In genomic region chr8:122341790-122342189, GRCm38 (mm10) we compare ENCODE assay signal across 30 mouse cellular contexts. TPM values are rescaled to one million over a fixed set of nuclear protein-coding genes. Genes with fewer than 3 reads are reported as not detected.
DNase-seq lines count a peak whose midpoint lies in the region; ATAC-seq and TF ChIP-seq lines count a peak whose summit lies in the region.
"Had no signal": no experiment of that assay in that cellular context is flagged by ENCODE, and none has a peak within 500 bp of the region (broad histone marks: within the 10 kb centered on the region; RNA-seq: fewer than 3 reads in every experiment).

No protein-coding gene starts in this region.

- no peak for TF ChIP-seq EP300 in MEL (IDR thresholded peaks at IDR 0.05; ENCODE audit: low read depth in 1 of 2, low read length in 2 of 2)

- no peak overlapping the region for H3K4me3 ChIP-seq in intestine, embryonic 16.5 days (ENCODE audit: low read length)
- H3K4me3 ChIP-seq in intestine, postnatal 0 days (ENCODE audit: low read depth, low read length), result no peak overlapping the region
- H3K4me3 ChIP-seq in megakaryocyte, embryonic 14.5 days (replicated peaks), result peak overlapping the region; percentile 74
- H3K4me3 ChIP-seq in MEL (ENCODE audit: control insufficient read depth in 1 of 2, insufficient read depth in 1 of 2, low read depth in 2 of 2, low read length in 2 of 2), result no peak overlapping the region
- no peak overlapping the region for H3K4me3 ChIP-seq in forebrain, embryonic 15.5 days
- H3K4me3 ChIP-seq: hindbrain, embryonic 13.5 days; layer of hippocampus, adult 2 months; midbrain, embryonic 12.5 days; neural tube, embryonic 12.5 days; stomach, embryonic 15.5 days had no signal

- H3K27ac ChIP-seq in intestine, embryonic 16.5 days (ENCODE audit: low read length), result no peak overlapping the region
- H3K27ac ChIP-seq in intestine, postnatal 0 days (ENCODE audit: low read depth, low read length), result no peak overlapping the region
- peak overlapping the region; percentile 92 for H3K27ac ChIP-seq in MEL (ENCODE audit: control insufficient read depth, low read depth, low read length)
- no peak overlapping the region for H3K27ac ChIP-seq in forebrain, embryonic 15.5 days (replicated peaks)
- H3K27ac ChIP-seq: hindbrain, embryonic 13.5 days; layer of hippocampus, adult 2 months; midbrain, embryonic 12.5 days; neural tube, embryonic 12.5 days; stomach, embryonic 15.5 days had no signal

- H3K79me2 ChIP-seq in MEL (ENCODE audit: control insufficient read depth, insufficient read depth, low read length, poor library complexity), result no peaks in the 10 kb centered on the region; the same call in 1 of the 2 replicates

- no peak for TF ChIP-seq CTCF in intestine, postnatal 0 days (IDR thresholded peaks at IDR 0.05; ENCODE audit: low read depth)
- no peak for TF ChIP-seq CTCF in MEL (IDR thresholded peaks at IDR 0.05 in 2 of 3, conservative IDR thresholded peaks at IDR 0.05 in 1 of 3; ENCODE audit: control insufficient read depth in 1 of 3, insufficient read depth in 1 of 3, low read depth in 2 of 3, low read length in 3 of 3, poor library complexity in 1 of 3, severe bottlenecking in 1 of 3)

- TF ChIP-seq RAD21 in MEL (IDR thresholded peaks at IDR 0.05; ENCODE audit: low read depth, low read length), result no peak

- H3K9me3 ChIP-seq in intestine, embryonic 16.5 days (ENCODE audit: control insufficient read depth, low read length), result no peaks in the 10 kb centered on the region
- no peaks in the 10 kb centered on the region for H3K9me3 ChIP-seq in intestine, postnatal 0 days (ENCODE audit: control insufficient read depth)
- H3K9me3 ChIP-seq in megakaryocyte, embryonic 14.5 days, result no peaks in the 10 kb centered on the region
- H3K9me3 ChIP-seq in MEL (replicated peaks; ENCODE audit: insufficient read depth, low read length), result no peaks in the 10 kb centered on the region
- H3K9me3 ChIP-seq in forebrain, embryonic 15.5 days, result no peaks in the 10 kb centered on the region
- H3K9me3 ChIP-seq: hindbrain, embryonic 13.5 days; midbrain, embryonic 12.5 days; neural tube, embryonic 12.5 days; stomach, embryonic 15.5 days had no signal

- no peak overlapping the region for H3K4me2 ChIP-seq in intestine, embryonic 16.5 days (ENCODE audit: low read depth, low read length)
- H3K4me2 ChIP-seq in intestine, postnatal 0 days (replicated peaks; ENCODE audit: low read depth), result no peak overlapping the region
- H3K4me2 ChIP-seq in forebrain, embryonic 15.5 days (replicated peaks), result no peak overlapping the region
- H3K4me2 ChIP-seq: hindbrain, embryonic 13.5 days; midbrain, embryonic 12.5 days; neural tube, embryonic 12.5 days; stomach, embryonic 15.5 days had no signal

- DNase-seq in MEL (ENCODE audit: low read depth, low spot score), result peak; percentile 37
- no peak for DNase-seq in layer of hippocampus, postnatal 36 days
- DNase-seq: adrenal gland, postnatal 10 days; B cell, adult 2 months; cerebellum, adult 18-20 months; forebrain, postnatal 0 days; gastrocnemius, postnatal 14 days; heart, adult 11 months; heart, postnatal 36 days; kidney, adult 8-10 months; kidney, postnatal 25 days; lung, postnatal 4 days; thymus, postnatal 36 days had no signal

- H3K27me3 ChIP-seq in intestine, embryonic 16.5 days (replicated peaks; ENCODE audit: control insufficient read depth, insufficient read depth, low read length), result peaks cover 7% of the 10 kb centered on the region; the same call in 1 of the 2 replicates
- no peaks in the 10 kb centered on the region for H3K27me3 ChIP-seq in intestine, postnatal 0 days (replicated peaks; ENCODE audit: control insufficient read depth, insufficient read depth, low read length)
- H3K27me3 ChIP-seq in megakaryocyte, embryonic 14.5 days (replicated peaks), result no peaks in the 10 kb centered on the region
- H3K27me3 ChIP-seq in MEL (ENCODE audit: control insufficient read depth in 1 of 2, insufficient read depth in 2 of 2, low read length in 2 of 2), result no peaks in the 10 kb centered on the region
- H3K27me3 ChIP-seq in forebrain, embryonic 15.5 days, result peaks cover 58% of the 10 kb centered on the region

- TF ChIP-seq POLR2A in MEL (IDR thresholded peaks at IDR 0.05; ENCODE audit: control insufficient read depth in 1 of 2, insufficient read depth in 1 of 2, low read depth in 1 of 2, low read length in 2 of 2, poor library complexity in 1 of 2), result no peak

- 76% methylated on average over 6 of the region's 6 CpGs for WGBS in intestine, embryonic 16.5 days
- WGBS in intestine, postnatal 0 days, result 71% methylated on average over 6 of the region's 6 CpGs
- WGBS in forebrain, embryonic 15.5 days, result 87% methylated on average over 6 of the region's 6 CpGs

- H3K9ac ChIP-seq in intestine, embryonic 16.5 days (ENCODE audit: low read depth, low read length), result no peak overlapping the region
- no peak overlapping the region for H3K9ac ChIP-seq in intestine, postnatal 0 days (ENCODE audit: low read depth, low read length)
- H3K9ac ChIP-seq in MEL (ENCODE audit: control insufficient read depth, low read depth, low read length, poor library complexity, severe bottlenecking), result no peak overlapping the region; the same call in 1 of the 2 replicates
- no peak overlapping the region for H3K9ac ChIP-seq in forebrain, embryonic 15.5 days (replicated peaks)
- H3K9ac ChIP-seq: forebrain, postnatal 0 days; hindbrain, embryonic 13.5 days; midbrain, embryonic 12.5 days; neural tube, embryonic 12.5 days; stomach, embryonic 15.5 days had no signal

- 0 out of 2 replicates have a peak, but pooled peaks have one; percentile 11 for ATAC-seq in intestine, embryonic 16.5 days
- ATAC-seq in intestine, postnatal 0 days, result no peak
- no peak for ATAC-seq in megakaryocyte, adult 5-6 weeks (ENCODE audit: poor library complexity, severe bottlenecking)
- peak; percentile 3; the same call in 1 of the 2 replicates for ATAC-seq in megakaryocyte progenitor cell, adult 5-6 weeks (replicated peaks; ENCODE audit: poor library complexity)
- ATAC-seq in forebrain, embryonic 15.5 days (replicated peaks), result no peak
- ATAC-seq: forebrain, postnatal 0 days; inflammation-experienced regulatory T-cells, adult 6 months had no signal

- H3K36me3 ChIP-seq in intestine, embryonic 16.5 days (ENCODE audit: control insufficient read depth, insufficient read depth, low read length), result peaks cover 4% of the 10 kb centered on the region; the same call in 1 of the 2 replicates
- peaks cover 22% of the 10 kb centered on the region for H3K36me3 ChIP-seq in intestine, postnatal 0 days (ENCODE audit: control insufficient read depth, insufficient read depth)
- peaks cover 53% of the 10 kb centered on the region for H3K36me3 ChIP-seq in megakaryocyte, embryonic 14.5 days (replicated peaks; ENCODE audit: low read length)
- peaks cover 0 to 15% of the 10 kb centered on the region in 2 experiments; a peak in 2 of 4 replicates for H3K36me3 ChIP-seq in MEL (ENCODE audit: control insufficient read depth in 1 of 2, insufficient read depth in 2 of 2, low read length in 2 of 2)
- no peaks in the 10 kb centered on the region for H3K36me3 ChIP-seq in forebrain, embryonic 15.5 days
- H3K36me3 ChIP-seq: hindbrain, embryonic 13.5 days; midbrain, embryonic 12.5 days; neural tube, embryonic 12.5 days had no signal

- H3K4me1 ChIP-seq in intestine, embryonic 16.5 days (ENCODE audit: control insufficient read depth, insufficient read depth, low read length), result peaks cover 22% of the 10 kb centered on the region
- peaks cover 4% of the 10 kb centered on the region; the same call in 1 of the 2 replicates for H3K4me1 ChIP-seq in intestine, postnatal 0 days (replicated peaks; ENCODE audit: control insufficient read depth, insufficient read depth, low read length)
- peaks cover 100% of the 10 kb centered on the region for H3K4me1 ChIP-seq in megakaryocyte, embryonic 14.5 days
- peaks cover 0 to 47% of the 10 kb centered on the region in 2 experiments; a peak in 3 of 4 replicates for H3K4me1 ChIP-seq in MEL (ENCODE audit: control insufficient read depth in 1 of 2, insufficient read depth in 2 of 2, low read length in 2 of 2)
- peaks cover 20% of the 10 kb centered on the region for H3K4me1 ChIP-seq in forebrain, embryonic 15.5 days

RNA-seq across cellular contexts. Expression of gene Trhr2, which starts 18.8 kb away (rescaled TPM):
- not detected in 2 replicates for polyA plus RNA-seq in intestine, embryonic 16.5 days (2015; fragmentation: Nextera tagmentation; extraction: Ambion mirVana)
- not detected in 2 replicates for polyA plus RNA-seq in intestine, postnatal 0 days (2015; fragmentation: Nextera tagmentation; extraction: Ambion mirVana)
- polyA plus RNA-seq in megakaryocyte, embryonic 14.5 days (2012; ENCODE audit: insufficient read depth, low replicate concordance), result 1.8 TPM in 1 of 2 replicates, not detected in the other
- not detected in 2 replicates for total RNA-seq in megakaryocyte, adult 5-6 weeks (2015)
- total RNA-seq in megakaryocyte, adult 5-6 weeks (2017), result not detected in 2 replicates
- 0.12 TPM in 1 of 2 replicates, not detected in the other for total RNA-seq in MEL (2012; rRNA removed)
- under 1 TPM in 1 of 2 experiments, not detected in 1; 0.07 TPM for polyA plus RNA-seq in MEL (2012; ENCODE audit: insufficient read depth in 1 of 2, insufficient read length in 2 of 2, low read depth in 1 of 2, low replicate concordance in 2 of 2, missing spikeins in 1 of 2)
- total RNA-seq in megakaryocyte progenitor cell, adult 5-6 weeks (2015), result not detected in 2 replicates
- not detected in 2 replicates for total RNA-seq in megakaryocyte progenitor cell, adult 5-6 weeks (2017)
- not detected in 2 replicates for polyA plus RNA-seq in forebrain, embryonic 15.5 days (2015; fragmentation: Nextera tagmentation; extraction: Ambion mirVana)
- under 1 TPM; 0.52 to 0.56 TPM for total RNA-seq in layer of hippocampus, postnatal 36 days (2021)
- total RNA-seq: adrenal gland, postnatal 10 days; forebrain, postnatal 0 days; gastrocnemius, postnatal 14 days; heart, postnatal 36 days; liver, adult 2 months; monocyte, adult 5-6 weeks had no signal
- polyA plus RNA-seq: embryonic facial prominence, embryonic 14.5 days; heart, embryonic 14.5 days; hindbrain, embryonic 13.5 days; inflammation-experienced regulatory T-cells, adult 6 months; liver, adult 2 months; lung, embryonic 16.5 days; midbrain, embryonic 12.5 days; neural tube, embryonic 12.5 days; stomach, embryonic 15.5 days had no signal

RNA-seq across cellular contexts. Expression of gene Zc3h18, which starts 34.6 kb away (rescaled TPM):
- polyA plus RNA-seq in intestine, embryonic 16.5 days (2015; fragmentation: Nextera tagmentation; extraction: Ambion mirVana), result 40.5 and 43.1 TPM in 2 replicates
- polyA plus RNA-seq in intestine, postnatal 0 days (2015; fragmentation: Nextera tagmentation; extraction: Ambion mirVana), result 24.0 and 26.1 TPM in 2 replicates
- polyA plus RNA-seq in megakaryocyte, embryonic 14.5 days (2012; ENCODE audit: insufficient read depth, low replicate concordance), result 80.4 and 130 TPM in 2 replicates
- total RNA-seq in megakaryocyte, adult 5-6 weeks (2015), result 19.6 and 22.0 TPM in 2 replicates
- total RNA-seq in megakaryocyte, adult 5-6 weeks (2017), result 50.2 and 63.1 TPM in 2 replicates
- total RNA-seq in MEL (2012; rRNA removed), result 84.3 and 98.5 TPM in 2 replicates
- polyA plus RNA-seq in MEL (2012; ENCODE audit: insufficient read depth in 1 of 2, insufficient read length in 2 of 2, low read depth in 1 of 2, low replicate concordance in 2 of 2, missing spikeins in 1 of 2), result 100 to 1,000 TPM in 1 of 2 experiments, 10 to 100 TPM in 1; 30.2 to 122 TPM
- 26.1 and 27.2 TPM in 2 replicates for total RNA-seq in megakaryocyte progenitor cell, adult 5-6 weeks (2015)
- 55.6 and 67.3 TPM in 2 replicates for total RNA-seq in megakaryocyte progenitor cell, adult 5-6 weeks (2017)
- polyA plus RNA-seq in forebrain, embryonic 15.5 days (2015; fragmentation: Nextera tagmentation; extraction: Ambion mirVana), result 48.4 and 50.1 TPM in 2 replicates
- 10 to 100 TPM; 38.9 to 39.1 TPM for total RNA-seq in layer of hippocampus, postnatal 36 days (2021)

RNA-seq across cellular contexts. Expression of gene Zfpm1, which starts 59.8 kb away (rescaled TPM):
- polyA plus RNA-seq in intestine, embryonic 16.5 days (2015; fragmentation: Nextera tagmentation; extraction: Ambion mirVana), result 2.6 and 2.7 TPM in 2 replicates
- polyA plus RNA-seq in intestine, postnatal 0 days (2015; fragmentation: Nextera tagmentation; extraction: Ambion mirVana), result 7.7 and 9.8 TPM in 2 replicates
- polyA plus RNA-seq in megakaryocyte, embryonic 14.5 days (2012; ENCODE audit: insufficient read depth, low replicate concordance), result 1,238 and 3,030 TPM in 2 replicates
- total RNA-seq in megakaryocyte, adult 5-6 weeks (2015), result 4.3 and 4.5 TPM in 2 replicates
- 4.8 and 5.6 TPM in 2 replicates for total RNA-seq in megakaryocyte, adult 5-6 weeks (2017)
- 104 and 133 TPM in 2 replicates for total RNA-seq in MEL (2012; rRNA removed)
- polyA plus RNA-seq in MEL (2012; ENCODE audit: insufficient read depth in 1 of 2, insufficient read length in 2 of 2, low read depth in 1 of 2, low replicate concordance in 2 of 2, missing spikeins in 1 of 2), result 100 to 1,000 TPM; 260 to 343 TPM
- 12.2 and 21.6 TPM in 2 replicates for total RNA-seq in megakaryocyte progenitor cell, adult 5-6 weeks (2015)
- 9.9 and 20.3 TPM in 2 replicates for total RNA-seq in megakaryocyte progenitor cell, adult 5-6 weeks (2017)
- 0.89 and 0.92 TPM in 2 replicates for polyA plus RNA-seq in forebrain, embryonic 15.5 days (2015; fragmentation: Nextera tagmentation; extraction: Ambion mirVana)
- 10 to 100 TPM; 34.7 to 36.9 TPM for total RNA-seq in layer of hippocampus, postnatal 36 days (2021)

Comparison
In these comparisons a context has a peak if more than half of its experiments do, and no peak if none do; other contexts are left out.
1. ATAC-seq: peak in intestine, embryonic 16.5 days (single experiment) and megakaryocyte progenitor cell, adult 5-6 weeks (single experiment); none in intestine, postnatal 0 days (single experiment), megakaryocyte, adult 5-6 weeks (single experiment) and forebrain, embryonic 15.5 days (single experiment).
2. RNA of gene Zfpm1, which starts 59.8 kb away (polyA plus RNA-seq): 1,238 to 3,030 TPM in megakaryocyte, embryonic 14.5 days and 260 to 343 TPM in MEL; 7.7 to 9.8 TPM in intestine, postnatal 0 days, 2.6 to 2.7 TPM in intestine, embryonic 16.5 days and 0.89 to 0.92 TPM in forebrain, embryonic 15.5 days; every median in the first group is over 10 times any median in the second.